Mouse (Mus musculus) MEL (cell line): ENCODE measurements at regions not wholly inside any gene's neighbourhood (a gene's known extent, or its start where the extent isn't known, plus 50 kb on each side); places are given as distances from the start of the nearest gene placed in this dataset.

Experiments
- DNase-seq: peaks from one replicate; pipeline ENCODE4 v3.0.0; 2011; ENCODE audit warnings: low read depth, low spot score
- H3K27ac ChIP-seq: 2 replicates; pipeline ENCODE4 v1.5.1; 2012; ENCODE audit warnings: low read depth, mild to moderate bottlenecking, control low read depth, low read length, moderate library complexity; ENCODE audit not compliant: control insufficient read depth
- H3K27me3 ChIP-seq, 2 experiments: fragments of 150-350 bp in 1 of 2; sonication (generic) in 1 of 2; 2 replicates each; pipeline ENCODE4 v1.6.1; 2012; ENCODE audit warnings: low read length in 2 of 2, mild to moderate bottlenecking in 2 of 2, improper control_type of control experiment in 1 of 2, moderate library complexity in 1 of 2; ENCODE audit not compliant: insufficient read depth in 2 of 2, control insufficient read depth in 1 of 2
- H3K36me3 ChIP-seq, 2 experiments: 2 replicates each; pipeline ENCODE4 v1.6.1; 2012 to 2014; ENCODE audit warnings: low read length in 2 of 2, improper control_type of control experiment in 1 of 2, inconsistent platforms in 1 of 2, mild to moderate bottlenecking in 1 of 2; ENCODE audit not compliant: insufficient read depth in 2 of 2, control insufficient read depth in 1 of 2
- H3K4me1 ChIP-seq, 2 experiments: fragments of 150-350 bp in 1 of 2; sonication (generic) in 1 of 2; 2 replicates each; pipeline ENCODE4 v1.6.1; 2012; ENCODE audit warnings: low read length in 2 of 2, improper control_type of control experiment in 1 of 2, mild to moderate bottlenecking in 1 of 2; ENCODE audit not compliant: insufficient read depth in 2 of 2, control insufficient read depth in 1 of 2
- H3K4me3 ChIP-seq, 2 experiments: fragments of 150-350 bp in 1 of 2; sonication (generic) in 1 of 2; 2 replicates each; pipeline ENCODE4 v1.5.1; 2012; ENCODE audit warnings: low read depth in 2 of 2, low read length in 2 of 2, mild to moderate bottlenecking in 2 of 2, moderate library complexity in 2 of 2, control low read depth in 1 of 2, improper control_type of control experiment in 1 of 2; ENCODE audit not compliant: control insufficient read depth in 1 of 2, insufficient read depth in 1 of 2
- H3K79me2 ChIP-seq: 2 replicates; pipeline ENCODE4 v1.6.1; 2012; ENCODE audit warnings: mild to moderate bottlenecking, low read length, moderate library complexity; ENCODE audit not compliant: control insufficient read depth, poor library complexity, insufficient read depth
- H3K9ac ChIP-seq: 2 replicates; pipeline ENCODE4 v1.6.1; 2012; ENCODE audit warnings: low read depth, mild to moderate bottlenecking, control low read depth, low read length, moderate library complexity; ENCODE audit not compliant: control insufficient read depth, poor library complexity, severe bottlenecking
- H3K9me3 ChIP-seq: fragments of 150-350 bp; sonication (generic); replicated peaks from 2 replicates; pipeline ENCODE4 v1.6.1; 2012; ENCODE audit warnings: mild to moderate bottlenecking, low read length, improper control_type of control experiment, moderate library complexity; ENCODE audit not compliant: insufficient read depth
- BHLHE40 ChIP-seq: IDR thresholded peaks from 2 replicates; pipeline ENCODE4 v1.6.1; 2012; ENCODE audit warnings: low read depth, mild to moderate bottlenecking, inconsistent platforms, low read length, improper control_type of control experiment, borderline replicate concordance
- CHD1 ChIP-seq: IDR thresholded peaks from 2 replicates; pipeline ENCODE4 v1.6.1; 2012; ENCODE audit warnings: low read depth, mild to moderate bottlenecking, inconsistent platforms, low read length, improper control_type of control experiment
- CHD2 ChIP-seq: IDR thresholded peaks from 2 replicates; pipeline ENCODE4 v1.6.1; 2011; ENCODE audit warnings: low read length, improper control_type of control experiment
- E2F4 ChIP-seq: IDR thresholded peaks from 2 replicates; pipeline ENCODE4 v1.6.1; 2011; ENCODE audit warnings: low read depth, low read length, improper control_type of control experiment, borderline replicate concordance
- ETS1 ChIP-seq: IDR thresholded peaks from 2 replicates; pipeline ENCODE4 v1.6.1; 2012; ENCODE audit warnings: low read depth, mild to moderate bottlenecking, inconsistent platforms, low read length, improper control_type of control experiment, moderate library complexity
- GABPA ChIP-seq: IDR thresholded peaks from 2 replicates; pipeline ENCODE4 v1.6.1; 2012; ENCODE audit warnings: low read depth, mild to moderate bottlenecking, inconsistent platforms, low read length, improper control_type of control experiment, moderate library complexity
- GATA1 ChIP-seq: IDR thresholded peaks from 2 replicates; pipeline ENCODE4 v1.6.1; 2011; ENCODE audit warnings: low read depth, low read length, improper control_type of control experiment
- HCFC1 ChIP-seq: IDR thresholded peaks from 2 replicates; pipeline ENCODE4 v1.6.1; 2012; ENCODE audit warnings: low read depth, mild to moderate bottlenecking, inconsistent platforms, low read length, improper control_type of control experiment, moderate library complexity
- JUND ChIP-seq: IDR thresholded peaks from 2 replicates; pipeline ENCODE4 v1.6.1; 2011; ENCODE audit warnings: low read depth, mild to moderate bottlenecking, improper control_type of control experiment, low read length
- MAFK ChIP-seq: IDR thresholded peaks from 2 replicates; pipeline ENCODE4 v1.6.1; 2011; ENCODE audit warnings: low read depth, mild to moderate bottlenecking, low read length, improper control_type of control experiment, borderline replicate concordance
- MAX ChIP-seq: IDR thresholded peaks from 2 replicates; pipeline ENCODE4 v1.6.1; 2011; ENCODE audit warnings: low read length, improper control_type of control experiment
- MAZ ChIP-seq: IDR thresholded peaks from 2 replicates; pipeline ENCODE4 v1.6.1; 2012; ENCODE audit warnings: low read depth, mild to moderate bottlenecking, inconsistent platforms, low read length, improper control_type of control experiment
- MXI1 ChIP-seq: IDR thresholded peaks from 2 replicates; pipeline ENCODE4 v1.6.1; 2011; ENCODE audit warnings: mild to moderate bottlenecking, low read depth, low read length, improper control_type of control experiment
- MYC ChIP-seq: IDR thresholded peaks from 2 replicates; pipeline ENCODE4 v1.6.1; 2011; ENCODE audit warnings: low read depth, mild to moderate bottlenecking, low read length, improper control_type of control experiment, moderate library complexity
- NELFE ChIP-seq: IDR thresholded peaks from 2 replicates; pipeline ENCODE4 v1.6.1; 2011; ENCODE audit warnings: low read depth, low read length, improper control_type of control experiment
- POLR2AphosphoS5 ChIP-seq: IDR thresholded peaks from 2 replicates; pipeline ENCODE4 v1.6.1; 2012; ENCODE audit warnings: low read depth, borderline replicate concordance, mild to moderate bottlenecking, inconsistent platforms, low read length, moderate library complexity, mixed read lengths
- RAD21 ChIP-seq: IDR thresholded peaks from 2 replicates; pipeline ENCODE4 v1.6.1; 2011; ENCODE audit warnings: mild to moderate bottlenecking, low read depth, low read length, improper control_type of control experiment
- TAL1 ChIP-seq: IDR thresholded peaks from 2 replicates; pipeline ENCODE4 v1.6.1; 2012; ENCODE audit warnings: mild to moderate bottlenecking, inconsistent platforms, low read length, moderate library complexity, mixed read lengths
- TCF12 ChIP-seq: IDR thresholded peaks from 2 replicates; pipeline ENCODE4 v1.6.1; 2014; ENCODE audit warnings: low read depth, mild to moderate bottlenecking, inconsistent platforms, low read length, improper control_type of control experiment, moderate library complexity
- ZC3H11A ChIP-seq: IDR thresholded peaks from 2 replicates; pipeline ENCODE4 v1.6.1; 2012; ENCODE audit warnings: low read depth, mild to moderate bottlenecking, inconsistent platforms, low read length, improper control_type of control experiment
- ZKSCAN1 ChIP-seq: IDR thresholded peaks from 2 replicates; pipeline ENCODE4 v1.6.1; 2012; ENCODE audit warnings: low read depth, mild to moderate bottlenecking, inconsistent platforms, low read length, improper control_type of control experiment, moderate library complexity
- ZNF384 ChIP-seq: IDR thresholded peaks from 2 replicates; pipeline ENCODE4 v1.6.1; 2012; ENCODE audit warnings: low read depth, mild to moderate bottlenecking, inconsistent platforms, low read length, improper control_type of control experiment

GRCm38 (mm10) chr3:129445961-129446360 is 86.2 kb upstream of the Elovl6 start:
- no peak overlapping the region for H3K4me3 ChIP-seq
- H3K27ac ChIP-seq = no peak overlapping the region
- H3K9ac ChIP-seq = no peak overlapping the region
- H3K27me3 ChIP-seq = no peaks in the 10 kb centered on the region
- no peaks in the 10 kb centered on the region for H3K79me2 ChIP-seq
- H3K36me3 ChIP-seq = no peaks in the 10 kb centered on the region
- no peaks in the 10 kb centered on the region for H3K4me1 ChIP-seq
- TF ChIP-seq ETS1 (no peak), MXI1 (no peak), MAX (no peak), ZC3H11A (no peak), MYC (no peak), GATA1 (no peak), HCFC1 (no peak), ZKSCAN1 (no peak), ZNF384 (no peak), JUND (no peak), TAL1 (no peak), MAZ (no peak), RAD21 (no peak)
- no peak for DNase-seq
- no peaks in the 10 kb centered on the region for H3K9me3 ChIP-seq

DNA sequence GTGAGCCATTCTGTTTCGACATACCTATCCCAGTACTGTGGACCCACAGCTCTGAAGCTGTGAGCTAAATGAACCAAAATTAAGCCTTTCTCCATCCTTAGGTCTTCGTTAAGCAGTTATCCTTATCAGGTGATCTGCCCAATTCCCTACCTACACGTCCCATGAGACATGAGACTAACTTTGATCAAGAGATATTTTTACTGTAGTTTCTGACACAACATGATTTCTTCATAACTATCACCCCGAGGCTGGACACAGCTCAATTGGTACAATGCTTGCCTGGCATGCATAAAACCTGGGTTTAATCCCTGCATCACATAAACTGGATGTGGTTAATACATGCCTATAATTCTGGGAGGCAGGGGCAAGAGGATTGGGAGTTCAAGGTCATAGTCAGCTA is 82.2 kb upstream of the Elovl6 start:
- Histone ChIP-seq H3K36me3 (no peaks in the 10 kb centered on the region), H3K9me3 (no peaks in the 10 kb centered on the region), H3K4me3 (no peak overlapping the region), H3K27me3 (no peaks in the 10 kb centered on the region), H3K9ac (no peak overlapping the region), H3K79me2 (no peaks in the 10 kb centered on the region), H3K27ac (no peak overlapping the region), H3K4me1 (no peaks in the 10 kb centered on the region)
- TF ChIP-seq ZC3H11A = no peak
- no peak for TF ChIP-seq MAFK
- no peak for TF ChIP-seq GABPA
- no peak for TF ChIP-seq POLR2AphosphoS5
- no peak for TF ChIP-seq HCFC1
- DNase-seq = no peak

DNA sequence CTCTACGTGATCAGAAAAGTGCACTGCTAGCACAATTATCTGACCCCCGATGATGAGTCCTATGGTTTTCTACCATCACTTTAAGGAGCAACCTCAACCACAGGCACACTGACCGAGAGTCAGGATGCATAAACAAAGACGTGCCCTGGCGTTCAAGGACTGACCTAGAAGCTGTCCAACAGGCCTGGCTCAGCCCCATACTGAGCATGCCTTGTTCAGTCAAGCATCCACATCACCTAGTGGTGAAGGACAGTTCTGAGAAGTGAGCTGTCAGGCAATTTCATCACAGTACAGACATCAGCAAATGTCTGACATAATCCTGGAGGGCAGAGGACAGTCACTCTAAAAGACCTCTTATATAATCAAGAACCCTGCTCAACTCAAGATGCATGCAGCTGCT is 81.5 kb upstream of the Elovl6 start:
- H3K4me1 ChIP-seq = no peaks in the 10 kb centered on the region
- H3K79me2 ChIP-seq = no peaks in the 10 kb centered on the region
- no peak for DNase-seq
- H3K27ac ChIP-seq = no peak overlapping the region
- no peak overlapping the region for H3K4me3 ChIP-seq
- H3K9ac ChIP-seq = no peak overlapping the region
- no peaks in the 10 kb centered on the region for H3K27me3 ChIP-seq
- TF ChIP-seq BHLHE40 = no peak
- no peak for TF ChIP-seq E2F4
- TF ChIP-seq ZNF384 = no peak
- TF ChIP-seq TCF12 = no peak
- TF ChIP-seq NELFE = no peak
- TF ChIP-seq MAX = no peak
- no peak for TF ChIP-seq RAD21
- no peak for TF ChIP-seq CHD2
- no peak for TF ChIP-seq CHD1
- H3K36me3 ChIP-seq = no peaks in the 10 kb centered on the region
- no peaks in the 10 kb centered on the region for H3K9me3 ChIP-seq
